Mouse (Mus musculus) kidney, adult 9 months (tissue): ENCODE measurements at regions not wholly inside any gene's neighbourhood (a gene's known extent, or its start where the extent isn't known, plus 50 kb on each side); places are given as distances from the start of the nearest gene placed in this dataset.

Source experiments
- DNase-seq: peaks from one replicate; pipeline ENCODE4 v3.0.0; 2022

DNA sequence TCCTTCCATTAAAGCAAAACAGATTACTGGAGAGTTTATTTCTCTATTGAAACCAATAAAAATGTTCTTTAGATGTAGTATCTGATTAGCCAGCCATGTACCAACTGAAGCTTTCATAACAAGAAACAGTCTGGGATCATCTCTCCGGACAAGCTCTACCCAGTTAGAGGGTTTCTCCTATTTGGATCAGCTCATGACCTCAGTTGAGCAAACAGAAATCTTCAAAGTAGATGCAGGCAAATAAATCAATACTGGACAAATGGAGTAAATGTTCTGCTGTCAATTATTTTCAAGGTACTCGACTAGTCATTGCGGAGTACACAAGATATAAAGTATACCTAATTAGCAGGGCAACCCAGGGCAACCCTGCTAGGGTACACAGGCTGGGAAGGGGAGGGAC, 67.4 kb downstream of the Avpr1a start:
- no peak for DNase-seq

DNA sequence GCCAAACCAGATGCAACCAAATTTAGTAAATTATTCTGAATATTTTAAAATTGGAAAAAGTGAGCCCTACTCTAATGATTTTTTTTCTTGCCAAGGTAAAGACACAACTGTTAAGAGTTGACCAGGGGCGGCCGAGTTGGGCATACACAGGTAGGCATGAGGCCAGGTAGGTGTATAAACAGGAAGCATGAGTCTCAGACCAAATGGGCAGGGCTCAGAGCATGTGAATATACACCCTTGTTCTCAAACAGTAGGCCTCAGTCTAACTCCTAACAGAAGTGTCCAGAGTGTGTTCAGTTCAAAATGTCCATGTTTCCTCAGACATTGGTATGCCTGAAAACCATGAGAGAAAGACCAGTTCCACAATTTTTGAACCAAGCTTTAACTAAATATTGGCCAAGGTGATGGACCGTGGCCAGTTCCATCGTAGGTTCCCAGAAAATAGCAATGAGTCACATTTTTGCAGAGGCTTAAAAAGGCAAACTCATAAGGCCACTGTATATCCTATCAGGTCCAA, 71.0 kb downstream of the Avpr1a start:
- DNase-seq, result no peak

DNA sequence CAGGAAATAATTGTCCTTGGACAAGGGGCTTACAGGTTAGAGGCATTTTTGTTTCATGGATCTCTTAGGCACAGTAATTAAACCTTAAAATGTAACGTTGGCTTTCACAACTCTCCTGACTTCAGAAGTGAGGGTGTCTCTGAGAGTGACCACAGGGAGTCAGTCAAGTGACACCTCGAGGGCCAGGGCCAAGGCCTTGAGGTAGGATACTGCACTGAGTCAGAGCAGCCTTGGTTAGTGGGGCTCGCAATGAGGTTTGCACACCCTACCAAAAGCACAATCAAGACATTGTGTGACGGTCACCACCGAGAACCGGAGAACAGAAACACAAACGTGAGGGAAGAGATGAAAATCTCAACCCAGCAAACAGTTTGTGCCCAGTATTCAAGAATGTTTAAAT, 71.7 kb downstream of the Avpr1a start:
- no peak for DNase-seq

- no peak for DNase-seq
These were observed 74.3 kb downstream of the Avpr1a start for GRCm38 (mm10) chr10:122522631-122523030.

GRCm38 (mm10) chr10:122525360-122525759, 77.1 kb downstream of the Avpr1a start:
- no peak for DNase-seq

DNA sequence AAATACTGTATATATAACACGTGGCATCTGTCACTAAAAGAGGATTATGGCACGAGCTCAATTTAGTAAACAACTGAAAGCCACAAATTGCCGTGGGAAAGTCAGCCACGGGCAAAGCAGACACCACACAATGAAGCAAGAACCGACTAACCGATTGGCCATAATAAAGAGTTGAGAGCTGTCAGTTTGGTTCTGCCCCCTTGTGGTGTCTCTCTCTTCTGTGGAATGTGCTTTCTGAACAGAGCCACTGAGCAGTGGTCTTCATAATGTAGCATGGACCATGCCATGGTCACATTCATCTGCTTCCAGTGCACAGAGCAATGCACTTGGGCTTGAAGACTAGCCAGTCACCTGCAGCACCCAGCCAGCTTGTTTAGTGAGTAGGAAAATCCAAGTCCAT, 77.5 kb downstream of the Avpr1a start:
- DNase-seq, result no peak

- no peak for DNase-seq
These were observed 79.9 kb downstream of the Avpr1a start for GRCm38 (mm10) chr10:122528222-122528621.

GRCm38 (mm10) chr10:122528973-122529703, 80.8 kb downstream of the Avpr1a start:
- DNase-seq, result peak; percentile 49

- DNase-seq, result no peak
These were observed 86.4 kb downstream of the Avpr1a start for GRCm38 (mm10) chr10:122534714-122535113.

- no peak for DNase-seq
These were observed 86.8 kb downstream of the Avpr1a start for GRCm38 (mm10) chr10:122535137-122535536.

DNA sequence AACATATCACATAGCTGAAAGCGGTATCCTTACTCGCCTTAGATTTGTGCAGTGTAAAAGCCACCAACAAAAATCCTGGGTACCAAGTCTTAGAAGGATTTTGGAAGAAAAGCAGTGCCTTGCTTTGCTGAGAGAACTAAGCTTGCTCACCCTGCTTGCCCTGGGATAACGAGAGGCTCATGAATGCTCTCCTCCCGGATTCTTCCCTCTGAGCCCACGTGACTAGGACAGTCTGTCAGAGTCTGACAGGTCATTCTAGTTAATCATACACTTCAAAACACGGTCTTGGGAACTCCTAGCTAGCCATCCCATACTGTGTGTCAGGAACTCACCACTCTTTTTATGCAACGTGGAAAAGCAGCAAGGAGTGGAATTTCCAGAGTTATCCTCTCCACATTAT, 91.4 kb downstream of the Avpr1a start:
- DNase-seq, result peak; percentile 73

DNA sequence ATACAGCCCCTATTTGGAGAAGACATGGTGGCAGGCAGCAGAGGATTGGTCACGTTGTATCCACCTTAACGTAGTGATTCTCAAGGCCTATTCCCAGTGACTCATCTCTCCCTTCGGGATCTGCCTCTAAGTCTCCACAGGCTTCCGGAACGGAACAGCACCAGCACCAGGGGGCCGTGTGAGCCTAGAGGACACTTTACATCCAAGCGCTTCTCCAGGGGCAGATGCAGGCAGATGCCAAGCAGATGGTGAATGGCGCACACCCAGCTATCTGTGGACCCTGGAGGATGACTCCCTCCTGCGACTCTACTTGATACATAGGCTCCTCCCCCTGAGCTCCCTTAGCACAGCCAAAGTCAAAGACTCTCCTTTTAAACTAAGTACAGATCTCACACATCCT, 94.3 kb downstream of the Avpr1a start:
- DNase-seq, result no peak

GRCm38 (mm10) chr10:122544096-122544720, 95.9 kb downstream of the Avpr1a start:
- DNase-seq, result peak; percentile 60

GRCm38 (mm10) chr10:122545029-122545428, 96.7 kb downstream of the Avpr1a start:
- DNase-seq, result no peak

- no peak for DNase-seq
These were observed 103.3 kb downstream of the Avpr1a start for GRCm38 (mm10) chr10:122551586-122551985.

DNA sequence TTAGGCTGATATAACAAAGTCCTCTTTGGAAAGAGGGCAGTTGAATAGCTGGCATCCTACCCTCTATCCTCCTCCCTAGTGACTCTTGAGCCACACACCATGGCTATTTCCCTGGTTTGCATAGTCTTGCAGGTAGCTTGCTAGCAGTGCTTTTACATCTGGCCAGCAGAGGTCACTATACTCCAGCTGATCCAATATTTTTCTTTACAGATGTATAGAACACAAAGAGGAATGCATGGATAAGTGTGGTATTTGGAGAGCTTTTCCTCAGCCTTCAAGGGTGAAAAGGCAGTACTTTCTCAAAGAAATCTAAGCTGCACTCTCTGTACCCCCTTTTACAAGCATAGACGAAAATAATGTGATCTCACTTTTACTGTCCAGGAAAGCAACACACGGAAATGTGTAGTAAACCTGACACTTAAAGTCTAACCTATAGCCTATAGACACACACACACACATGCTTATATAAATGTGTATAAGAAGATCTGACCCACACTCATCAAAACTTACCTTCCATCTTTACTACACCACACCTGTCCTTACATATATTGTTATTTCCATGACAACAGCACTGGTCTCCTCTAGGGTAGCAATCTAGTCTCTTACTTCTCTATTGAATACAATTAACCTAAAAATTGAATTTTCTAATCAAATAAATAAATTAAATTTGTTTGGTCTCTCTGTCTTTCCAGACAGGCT, 105.0 kb downstream of the Avpr1a start:
- DNase-seq, result peak; percentile 52

DNA sequence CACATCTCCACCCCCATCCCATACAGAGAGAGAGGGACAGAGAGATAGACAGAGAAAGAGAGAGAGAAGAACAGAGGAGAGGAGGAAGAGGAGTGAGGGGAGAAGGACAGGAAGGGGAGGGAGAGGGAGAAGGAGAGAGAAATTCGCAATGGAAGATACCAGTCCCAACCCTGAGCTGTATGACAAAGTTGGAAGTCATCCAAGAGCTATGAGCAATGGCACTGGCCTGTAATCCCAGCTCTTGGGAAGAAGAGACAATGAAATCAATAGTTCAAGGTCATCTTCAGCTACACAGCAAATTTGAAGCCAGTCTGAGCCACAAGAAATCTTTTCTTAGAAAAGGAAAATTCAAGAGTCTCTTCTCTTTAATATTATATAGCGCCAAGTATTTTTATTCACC, 105.6 kb downstream of the Avpr1a start:
- DNase-seq, result no peak

GRCm38 (mm10) chr10:122558660-122559059, 110.4 kb downstream of the Avpr1a start:
- no peak for DNase-seq

DNA sequence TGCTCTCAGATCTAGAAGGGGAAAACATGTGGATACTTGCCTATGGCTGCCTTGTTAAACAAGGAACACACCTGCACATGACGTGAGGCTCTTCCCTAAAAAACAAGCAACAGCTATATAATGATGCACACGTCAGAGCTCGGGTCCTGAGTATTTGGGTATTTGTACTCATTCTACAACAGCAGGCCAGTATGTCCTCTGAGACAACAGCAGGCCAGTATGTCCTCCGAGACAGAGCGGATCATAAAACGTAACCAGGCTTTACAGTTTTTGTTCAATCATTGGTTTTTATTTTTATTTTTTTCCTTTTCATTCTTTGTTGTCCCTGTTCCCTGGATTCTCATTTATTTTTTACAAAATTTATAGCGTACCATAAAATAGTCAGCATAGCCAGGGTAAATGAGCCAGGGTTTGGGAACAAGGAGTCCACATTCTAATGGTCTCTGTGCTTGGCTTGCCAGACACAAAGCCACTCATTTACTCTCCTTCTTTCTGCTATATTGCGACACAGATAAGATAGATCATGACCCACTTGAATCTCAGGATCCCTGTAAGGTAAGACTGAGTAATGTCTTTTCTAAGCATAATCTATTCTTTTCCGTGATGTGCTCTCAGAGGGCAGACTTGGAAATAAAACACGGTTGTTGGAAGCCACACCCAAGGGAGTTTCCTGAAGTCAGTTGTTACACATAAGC, 111.8 kb downstream of the Avpr1a start:
- DNase-seq, result no peak

GRCm38 (mm10) chr10:122561924-122562323, 113.6 kb downstream of the Avpr1a start:
- no peak for DNase-seq

GRCm38 (mm10) chr10:122562542-122562941, 114.2 kb downstream of the Avpr1a start:
- DNase-seq, result no peak

DNA sequence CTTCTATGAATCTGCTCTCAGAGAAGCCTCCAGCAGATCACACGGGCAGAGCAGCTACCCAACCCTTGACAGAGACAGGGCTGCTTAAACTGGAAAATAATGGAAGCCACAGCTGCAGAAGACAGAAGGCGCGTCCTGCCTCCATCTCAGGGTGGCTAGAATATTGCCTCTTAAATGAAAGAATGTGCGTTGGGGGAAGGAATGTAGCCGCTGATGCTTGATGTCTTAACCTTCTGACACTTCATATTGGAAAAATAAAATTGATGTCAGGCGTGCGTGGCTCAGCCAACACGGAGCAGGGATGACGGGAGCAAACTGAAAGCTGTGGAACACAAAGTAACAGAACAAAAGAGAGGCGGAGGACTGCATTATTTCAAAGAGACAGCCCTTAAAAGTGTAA, 114.6 kb upstream of the Ppm1h start:
- DNase-seq, result no peak

DNA sequence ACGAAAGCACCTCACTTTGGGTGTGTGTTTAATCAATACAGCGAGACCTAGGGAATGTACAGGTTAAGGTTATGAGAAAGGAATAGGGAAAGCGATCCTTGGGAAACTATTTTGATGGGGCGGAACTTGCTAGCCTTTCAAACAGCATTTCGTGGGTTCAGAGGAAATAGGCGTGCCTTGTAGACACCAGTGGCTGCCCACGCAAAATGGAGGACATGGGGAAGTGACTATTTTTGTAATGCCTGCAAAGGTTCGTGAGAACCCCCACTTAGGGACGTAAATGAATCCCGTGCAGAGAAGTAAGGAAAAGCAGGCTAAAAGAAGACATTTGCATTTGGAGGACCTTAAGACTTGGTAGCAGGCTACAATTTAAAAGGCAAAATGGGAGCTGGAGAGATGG, 114.1 kb upstream of the Ppm1h start:
- no peak for DNase-seq
